Mouse (Mus musculus) hindbrain, embryonic 12.5 days (tissue): ENCODE measurements around the gene Bcl3. TPM values are rescaled to one million over a fixed set of nuclear protein-coding genes. Genes with fewer than 3 reads are reported as not detected.

Experiments used
- polyA plus RNA-seq: library from polyadenylated mRNA; unstranded; fragments of >200 nt; fragmentation: Nextera tagmentation; extraction: Ambion mirVana; gene quantifications from 2 replicates; pipeline ENCODE4 v1.2.1, GENCODE M21; 2016

The Bcl3 gene
- polyA plus RNA-seq, 1 experiment from 2014 or later, result 1.1 TPM

Other genes starting within 250 kb of the Bcl3 start
- 0.30 TPM in 1 of 2 replicates, not detected in the other for gene Zfp296, start 245.5 kb downstream of the Bcl3 start, polyA plus RNA-seq
- 121 and 145 TPM in 2 replicates for gene Gemin7, start 245.2 kb downstream of the Bcl3 start, polyA plus RNA-seq
- 70.1 and 73.6 TPM in 2 replicates for gene Clasrp, start 218.3 kb downstream of the Bcl3 start, polyA plus RNA-seq
- 5.9 and 6.5 TPM in 2 replicates for gene Relb, start 193.3 kb downstream of the Bcl3 start, polyA plus RNA-seq
- 112 and 115 TPM in 2 replicates for gene Clptm1, start 157.7 kb downstream of the Bcl3 start, polyA plus RNA-seq
- gene Apoc2, start 144.8 kb downstream of the Bcl3 start, polyA plus RNA-seq, result 0.46 TPM in 1 of 2 replicates, not detected in the other
- gene Gm44805, start 141.3 kb downstream of the Bcl3 start, polyA plus RNA-seq, result not detected in 2 replicates
- 0.10 TPM in 1 of 2 replicates, not detected in the other for gene Apoc4, start 141.3 kb downstream of the Bcl3 start, polyA plus RNA-seq
- gene Apoc1, start 130.1 kb downstream of the Bcl3 start, polyA plus RNA-seq, result 3.8 and 4.7 TPM in 2 replicates
- 228 and 246 TPM in 2 replicates for gene Apoe, start 123.6 kb downstream of the Bcl3 start, polyA plus RNA-seq
- 136 and 138 TPM in 2 replicates for gene Tomm40, start 107.3 kb downstream of the Bcl3 start, polyA plus RNA-seq
- 60.8 and 67.1 TPM in 2 replicates for gene Nectin2, start 72.3 kb downstream of the Bcl3 start, polyA plus RNA-seq
- gene Bcam, start 51.8 kb downstream of the Bcl3 start, polyA plus RNA-seq, result 21.0 and 25.1 TPM in 2 replicates
- 1.0 and 1.3 TPM in 2 replicates for gene Cblc, start 26.0 kb downstream of the Bcl3 start, polyA plus RNA-seq
- gene Gm19345, start 29.2 kb upstream of the Bcl3 start, polyA plus RNA-seq, result 1.1 and 1.7 TPM in 2 replicates
- gene Ceacam16, start 38.5 kb upstream of the Bcl3 start, polyA plus RNA-seq, result not detected in 2 replicates
- gene Ceacam19, start 65.2 kb upstream of the Bcl3 start, polyA plus RNA-seq, result not detected in 2 replicates
- gene Pvr, start 98.4 kb upstream of the Bcl3 start, polyA plus RNA-seq, result 4.6 and 6.1 TPM in 2 replicates
- gene Igsf23, start 128.0 kb upstream of the Bcl3 start, polyA plus RNA-seq, result 0.32 TPM in 1 of 2 replicates, not detected in the other
- gene Ceacam20, start 142.6 kb upstream of the Bcl3 start, polyA plus RNA-seq, result not detected in 2 replicates
- gene Nlrp9b, start 168.7 kb upstream of the Bcl3 start, polyA plus RNA-seq, result not detected in 2 replicates